Mouse (Mus musculus) spleen, adult 2 months (tissue): ENCODE data around the gene Cbarp.

Experiments used
- CTCF ChIP-seq: fragments of 200-500 bp; IDR thresholded peaks from 2 replicates; pipeline ENCODE4 v1.5.1; 2011; ENCODE audit warnings: mild to moderate bottlenecking, inconsistent platforms; ENCODE audit not compliant: insufficient read depth, insufficient read length, insufficient replicate concordance; ENCODE audit errors: extremely low read depth
- POLR2A ChIP-seq: fragments of 200-500 bp; IDR thresholded peaks from 2 replicates; pipeline ENCODE4 v1.6.1; 2011; ENCODE audit warnings: low read depth, low read length, inconsistent platforms

- TF ChIP-seq CTCF (no peak), POLR2A (no peak)
Observed at GRCm38 (mm10) chr10:80173358-80173757, 32.7 kb upstream of the Cbarp start.
